Mouse (Mus musculus) spleen, postnatal 36 days (tissue): ENCODE measurements at regions not wholly inside any gene's neighbourhood (a gene's known extent, or its start where the extent isn't known, plus 50 kb on each side); places are given as distances from the start of the nearest gene placed in this dataset.
"Not testable (repeated sequence)": the region's sequence is repeated elsewhere in the genome, so short reads cannot be mapped to it uniquely, and the experiment has no call there.

Source experiments
- DNase-seq, 2 experiments: peaks; one replicate each; pipeline ENCODE4 v3.0.0; 2022; ENCODE audit warnings: low spot score in 2 of 2, mixed read lengths in 1 of 2

DNA sequence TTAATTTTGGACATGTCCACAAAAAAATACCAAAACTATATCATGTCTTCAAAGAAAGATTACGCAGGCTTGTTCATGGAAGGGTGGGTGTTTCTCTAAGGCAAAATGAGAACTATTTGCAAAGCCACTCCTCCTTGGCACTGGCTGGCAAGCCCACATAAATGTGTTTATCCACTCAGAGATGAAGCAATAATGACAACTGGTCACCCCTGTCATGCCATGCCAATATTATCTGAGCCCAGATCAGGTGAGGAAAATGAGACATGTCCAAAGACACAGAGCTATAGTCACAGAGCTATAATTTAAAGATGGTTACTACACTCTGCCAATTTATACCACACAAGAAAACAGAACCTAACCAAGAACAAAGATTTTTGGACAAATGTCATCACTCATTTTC, 227.0 kb upstream of the Zfp703 start:
- no peak for DNase-seq

DNA sequence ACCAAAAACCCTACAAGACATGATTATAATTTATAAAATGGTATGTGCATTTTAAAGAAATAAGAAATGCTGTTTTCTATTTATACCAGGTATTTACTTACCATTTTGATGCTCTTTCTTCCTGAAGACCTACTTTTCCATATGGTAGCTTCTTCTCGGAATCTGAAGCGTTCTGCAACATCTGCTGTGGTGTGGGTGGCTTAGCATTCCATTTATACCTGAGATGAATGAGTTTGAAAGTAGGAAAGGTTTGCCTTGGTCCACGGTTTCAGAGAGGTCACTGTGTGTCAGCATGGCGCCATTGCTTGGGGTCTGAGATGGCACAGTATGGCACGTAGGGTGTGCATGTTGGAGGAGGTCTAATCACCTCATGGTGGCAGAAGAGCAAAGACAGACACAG, 225.5 kb upstream of the Zfp703 start:
- DNase-seq = no peak

DNA sequence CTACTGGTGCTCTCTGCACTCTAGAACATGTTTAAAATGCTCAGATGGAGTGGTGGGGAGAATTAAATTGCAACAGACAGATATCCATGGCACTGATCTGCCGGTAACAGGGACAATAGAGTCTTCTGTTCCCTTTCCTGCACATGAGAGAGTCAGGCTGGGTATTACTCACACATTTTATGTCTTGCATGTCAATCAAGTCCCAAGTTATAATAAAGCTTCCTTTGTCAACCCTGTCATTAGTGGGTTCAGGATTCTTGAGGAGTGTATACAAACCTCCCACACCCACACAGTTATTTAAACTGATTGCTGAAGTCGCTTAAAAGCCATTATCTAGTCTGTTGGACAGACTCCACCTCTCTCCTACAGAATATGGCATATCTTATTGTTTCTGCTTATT, 220.7 kb upstream of the Zfp703 start:
- DNase-seq = no peak

DNA sequence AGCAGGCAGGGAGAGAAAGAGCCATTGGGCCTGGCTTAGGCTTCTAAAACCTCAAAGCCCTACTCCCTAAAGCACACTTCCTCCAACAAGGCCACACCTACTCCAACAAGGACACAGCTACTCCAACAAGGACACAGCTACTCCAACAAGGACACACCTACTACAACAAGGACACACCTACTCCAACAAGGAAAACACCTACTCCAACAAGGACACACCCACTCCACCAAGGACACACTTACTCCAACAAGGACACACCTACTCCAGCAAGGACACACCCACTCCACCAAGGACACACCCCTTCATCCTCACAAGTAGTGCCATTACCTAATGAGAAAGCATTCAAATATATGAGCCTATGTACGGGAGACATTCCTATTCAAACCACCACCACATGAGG, 216.4 kb upstream of the Zfp703 start:
- no peak for DNase-seq

DNA sequence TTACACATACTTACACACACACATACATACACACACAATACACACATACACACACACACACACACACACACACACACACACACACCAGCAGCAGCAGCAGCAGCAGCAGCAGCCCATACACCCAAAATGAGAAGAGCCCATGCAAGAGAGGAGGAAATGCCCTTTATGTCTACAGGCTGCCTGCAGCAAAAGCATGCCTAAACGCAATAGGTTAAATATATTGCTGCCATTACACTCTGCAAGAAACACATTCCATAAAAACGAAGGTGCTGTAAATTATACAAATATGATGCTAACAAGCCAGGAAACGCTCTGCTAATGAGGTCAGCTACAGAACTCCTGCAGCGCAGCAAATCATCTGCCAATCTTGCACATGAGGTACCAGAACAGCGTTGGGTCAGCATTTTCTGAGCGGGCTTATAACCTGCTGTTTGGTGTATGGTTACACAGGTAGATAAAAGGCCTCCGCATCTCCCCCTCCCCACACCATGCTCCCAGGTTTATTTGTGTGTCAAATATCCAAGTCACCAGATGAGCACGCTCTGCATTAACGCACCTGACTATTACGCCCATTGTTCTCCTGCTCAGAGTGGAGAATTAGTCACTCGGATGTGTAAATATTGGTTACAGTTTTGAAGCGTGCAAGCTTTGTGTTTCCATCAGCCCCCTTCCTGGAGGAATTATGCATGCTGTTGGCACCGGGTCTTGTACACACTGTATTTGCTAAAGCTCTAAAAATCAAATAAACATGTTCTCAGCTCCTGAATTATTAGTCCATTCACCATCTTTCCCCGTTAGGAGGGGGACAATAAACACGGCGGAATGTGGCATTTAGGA, 214.0 kb upstream of the Zfp703 start:
- DNase-seq = no peak

DNA sequence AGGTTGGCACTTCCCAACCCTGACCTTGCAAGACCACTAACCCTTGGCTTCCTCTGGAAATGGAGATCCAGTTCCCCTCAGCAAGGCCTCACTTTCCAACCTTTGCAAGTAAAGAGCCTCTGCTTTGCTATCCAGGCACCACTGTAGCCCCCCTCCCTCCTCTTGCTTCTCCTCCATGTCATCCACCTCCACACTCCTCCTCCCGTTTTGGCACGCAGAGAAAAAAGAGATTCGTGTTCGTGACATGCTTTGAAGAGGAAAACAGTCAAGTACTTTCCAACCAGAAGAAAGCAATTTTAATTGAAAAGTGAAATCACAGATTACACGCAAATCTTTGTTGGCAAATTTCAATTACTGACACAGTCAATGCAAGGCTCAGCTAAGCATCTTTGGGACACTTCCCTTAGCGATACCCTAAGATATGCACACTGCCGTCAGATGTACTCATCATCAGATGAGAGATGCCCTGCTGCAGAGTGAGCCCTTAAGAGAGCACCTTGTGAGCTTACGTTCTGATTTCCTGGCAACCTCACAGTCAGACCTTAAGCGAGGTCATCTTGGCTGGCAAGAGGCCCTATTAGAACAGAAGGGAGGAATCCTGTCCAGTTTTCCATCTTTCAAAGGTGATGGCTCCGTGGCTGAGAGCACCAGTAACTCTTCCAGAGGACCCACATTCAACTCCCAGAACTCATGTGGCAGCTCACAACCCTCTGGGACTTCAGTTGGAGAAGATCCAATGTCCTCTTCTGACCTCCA, 208.5 kb upstream of the Zfp703 start:
- no peak for DNase-seq

DNA sequence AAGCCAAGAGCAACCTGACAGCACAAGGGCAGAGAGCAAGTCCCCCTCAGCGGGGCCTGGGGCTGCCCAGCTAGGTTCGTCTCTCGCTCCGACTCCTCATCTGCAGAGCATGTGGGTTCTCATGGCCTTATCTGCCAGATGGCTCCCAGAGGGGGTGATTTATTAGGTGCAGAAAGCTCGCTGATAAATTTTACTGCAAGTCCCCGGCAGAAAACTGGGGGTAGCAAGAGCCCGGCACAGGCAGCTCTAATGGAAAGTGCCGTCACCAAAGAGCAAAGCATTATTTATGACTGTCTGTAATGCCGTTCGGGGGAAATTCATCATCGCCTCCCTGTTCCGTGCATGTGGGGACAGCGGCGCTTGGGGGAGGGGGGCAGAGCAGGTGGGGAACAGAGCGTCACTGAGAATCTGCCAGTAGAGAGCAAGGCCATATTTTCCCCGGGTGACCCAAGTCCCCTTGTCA, 206.7 kb upstream of the Zfp703 start:
- DNase-seq = no peak

DNA sequence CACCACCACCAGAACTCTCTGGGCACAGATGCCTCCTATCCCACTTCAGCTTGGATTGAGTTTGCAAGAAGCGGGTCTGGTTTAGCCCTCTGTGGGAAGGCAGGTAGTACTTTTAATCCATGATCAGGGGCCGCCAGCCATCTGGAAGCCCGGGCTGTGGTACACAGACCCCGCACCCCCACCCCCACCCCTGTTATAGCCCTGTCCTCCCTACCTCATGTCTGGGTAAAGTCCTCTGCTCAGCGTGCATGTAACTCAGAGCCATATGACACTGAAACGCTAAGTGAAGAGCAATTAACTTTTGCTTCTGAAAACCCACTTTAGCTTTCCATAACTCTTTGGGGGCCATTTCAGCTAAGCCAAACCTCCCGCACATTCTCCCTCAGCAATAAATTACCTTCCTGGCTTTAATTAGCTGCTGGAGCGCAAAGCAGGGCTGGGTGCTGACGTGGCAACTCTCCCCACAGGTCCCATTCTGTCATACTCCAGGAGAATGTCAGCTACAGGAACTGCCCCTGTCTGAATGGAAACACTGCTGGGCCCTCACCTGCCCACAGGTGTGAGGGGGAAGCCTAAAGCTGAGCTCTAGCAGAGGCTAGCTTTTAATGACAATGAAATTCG, 198.1 kb upstream of the Zfp703 start:
- no peak for DNase-seq

DNA sequence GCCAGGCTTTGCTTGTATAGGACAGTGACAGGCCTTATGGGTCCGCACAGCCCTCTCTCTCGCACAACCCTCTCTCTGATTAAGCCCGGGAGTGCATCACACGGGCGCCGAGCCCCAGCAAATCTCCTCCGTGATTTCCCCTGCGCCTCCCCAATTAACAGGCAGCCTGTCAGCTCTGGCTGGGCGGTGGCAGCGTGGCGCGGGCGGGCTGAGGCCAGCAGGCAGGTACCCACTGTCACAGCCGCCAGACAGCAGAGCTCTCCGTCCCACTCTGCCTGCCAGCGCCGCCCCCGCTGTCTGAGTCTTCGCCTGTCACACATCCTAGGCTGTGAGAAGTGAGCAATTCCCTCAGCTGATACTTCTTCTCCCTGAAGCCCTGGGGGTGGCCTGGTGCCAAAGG, 196.6 kb upstream of the Zfp703 start:
- no peak for DNase-seq

DNA sequence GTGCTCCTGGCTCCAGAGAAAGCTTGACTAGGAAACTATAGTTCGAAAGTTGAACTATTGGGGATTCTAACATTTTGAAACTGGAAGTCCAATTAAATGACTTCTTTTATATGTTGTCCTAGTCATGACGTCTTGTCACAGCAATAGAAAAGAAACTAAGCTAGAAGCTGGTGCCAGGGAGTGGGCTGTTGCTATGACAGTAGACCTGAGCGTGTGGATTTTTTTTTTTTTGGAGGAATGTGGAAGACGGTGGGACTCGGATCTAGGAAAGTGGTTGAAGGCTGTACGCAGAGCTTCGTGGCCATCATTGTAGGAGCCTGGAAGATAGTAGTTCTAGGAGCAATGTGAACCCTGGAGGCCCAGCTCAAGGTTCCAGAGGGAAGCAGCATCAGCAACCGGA, 194.2 kb upstream of the Zfp703 start:
- not testable (repeated sequence) for DNase-seq

DNA sequence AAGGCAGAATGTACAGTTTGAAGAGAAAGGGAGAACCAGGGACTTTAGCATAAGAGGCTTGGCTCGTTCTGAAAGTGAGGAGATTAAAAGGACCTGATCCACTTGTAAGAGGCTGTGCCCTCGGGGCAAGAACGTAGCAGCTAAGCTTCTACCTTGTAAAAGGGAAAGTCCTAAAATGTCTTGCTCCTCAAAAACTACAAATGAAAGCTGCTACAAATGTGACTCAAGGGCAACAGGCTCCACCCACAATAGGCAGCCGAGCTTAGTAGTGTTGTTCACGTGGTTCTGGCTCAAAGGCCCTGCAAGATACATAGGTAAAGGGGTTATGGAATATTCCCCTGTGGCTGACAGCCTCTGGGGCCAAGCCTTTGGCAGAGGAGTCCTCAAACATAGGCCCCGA, 192.7 kb upstream of the Zfp703 start:
- no peak for DNase-seq

DNA sequence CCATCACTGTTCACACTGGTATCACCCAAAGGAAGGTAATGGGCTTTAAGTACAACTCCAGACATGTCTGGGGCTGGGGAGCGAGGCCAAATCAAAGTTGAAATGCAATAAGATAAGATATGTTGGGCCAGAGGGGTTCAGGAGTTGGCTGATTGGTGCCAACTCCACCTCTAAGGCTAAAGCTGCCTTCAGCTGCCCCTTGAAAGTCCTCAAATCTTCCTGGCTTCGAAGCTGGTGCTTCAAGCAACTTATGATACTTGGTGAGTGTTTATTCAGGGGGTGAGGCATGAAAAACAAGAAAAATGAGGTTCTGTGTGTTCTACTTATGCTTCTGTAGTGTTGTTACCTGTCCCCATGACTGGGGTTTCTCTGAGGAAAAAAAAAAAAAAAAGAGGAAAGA, 185.3 kb upstream of the Zfp703 start:
- no peak for DNase-seq

DNA sequence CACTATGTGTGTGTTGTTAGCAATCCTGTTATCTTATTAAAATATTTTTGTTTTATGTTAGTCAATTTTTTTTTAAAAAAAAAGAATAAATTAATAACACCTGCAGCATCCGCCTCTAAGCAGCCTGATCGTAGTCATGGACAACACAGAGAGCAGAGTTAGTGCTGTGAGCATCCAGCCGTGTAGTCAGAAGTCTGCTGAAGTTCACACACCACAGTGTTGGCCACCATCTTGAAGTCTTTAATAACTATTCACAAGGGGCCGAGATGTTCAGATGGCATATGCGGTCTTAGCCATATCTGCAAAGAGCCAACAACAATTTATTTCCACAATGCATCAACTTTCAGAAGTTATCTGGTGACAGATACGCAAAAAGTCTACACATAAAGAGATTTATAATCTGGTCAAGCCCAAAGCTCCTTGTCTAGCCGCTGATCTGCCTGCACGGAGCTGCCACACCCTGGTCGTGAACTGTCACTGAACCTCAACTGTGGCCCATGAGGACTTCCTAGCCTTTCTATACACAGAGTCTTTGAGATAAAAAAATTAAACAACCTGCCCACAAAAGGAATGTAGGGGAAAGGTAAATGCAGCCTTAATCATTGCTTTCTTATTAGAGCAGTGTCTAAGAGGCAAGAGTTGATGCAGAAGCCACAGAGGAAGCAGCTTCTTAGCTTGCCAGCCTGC, 183.4 kb upstream of the Zfp703 start:
- no peak for DNase-seq

DNA sequence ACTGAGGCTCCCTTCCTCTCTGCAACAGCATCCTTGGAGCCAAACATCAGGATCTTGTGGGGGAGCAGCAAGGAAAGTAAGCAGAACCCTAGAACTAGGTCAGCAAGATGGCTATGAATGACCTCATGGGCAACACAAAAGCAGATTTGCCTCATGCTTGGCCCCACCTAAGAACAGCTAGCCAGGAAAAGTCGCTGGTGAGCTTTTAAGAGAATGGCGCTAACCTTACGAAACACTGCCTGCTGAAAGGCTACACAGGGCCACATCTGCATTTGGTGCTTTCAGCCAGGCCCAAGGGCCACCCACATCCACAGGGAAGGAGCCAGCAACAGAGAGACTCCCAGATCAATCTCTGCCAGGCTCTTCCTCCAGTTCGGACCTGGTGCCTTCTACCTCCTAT, 182.7 kb upstream of the Zfp703 start:
- no peak for DNase-seq

DNA sequence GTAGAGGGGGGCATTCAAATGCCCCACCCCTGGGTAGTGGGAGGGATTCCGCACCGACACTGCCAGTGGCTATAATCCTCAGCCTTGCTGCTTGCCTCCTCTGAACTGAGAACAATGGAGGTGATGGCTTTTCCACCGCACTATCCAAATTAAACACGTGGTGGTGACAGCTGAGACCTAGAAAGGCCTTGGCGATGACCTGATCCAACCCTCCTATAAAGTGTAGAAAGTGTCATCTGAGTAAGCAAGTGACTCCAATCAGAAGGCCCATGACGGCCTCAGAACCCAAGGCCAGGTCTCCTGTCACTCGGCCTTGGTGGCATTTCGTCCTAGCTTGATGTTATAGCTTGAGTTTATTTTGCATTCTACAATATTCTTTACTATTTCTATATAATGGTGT, 181.5 kb upstream of the Zfp703 start:
- no peak for DNase-seq

DNA sequence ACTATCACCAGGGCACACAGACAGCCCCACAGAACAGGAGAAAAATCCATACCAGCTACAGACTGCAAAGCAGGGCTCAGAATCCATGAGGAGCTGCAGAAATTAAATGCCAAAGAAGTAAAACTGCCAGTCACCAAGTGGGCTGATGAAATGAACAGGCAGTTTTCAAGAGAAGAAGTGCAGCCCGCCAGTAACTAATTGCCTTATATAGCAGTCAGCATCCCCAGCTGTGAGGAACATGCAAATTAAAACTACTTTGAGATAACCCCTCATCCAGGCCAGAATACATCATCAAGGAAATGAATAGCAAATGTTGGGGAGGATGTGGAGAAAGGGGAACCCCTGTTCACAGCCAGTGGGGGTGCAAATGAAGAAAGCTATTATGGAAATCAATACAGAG, 177.3 kb upstream of the Zfp703 start:
- DNase-seq = no peak

DNA sequence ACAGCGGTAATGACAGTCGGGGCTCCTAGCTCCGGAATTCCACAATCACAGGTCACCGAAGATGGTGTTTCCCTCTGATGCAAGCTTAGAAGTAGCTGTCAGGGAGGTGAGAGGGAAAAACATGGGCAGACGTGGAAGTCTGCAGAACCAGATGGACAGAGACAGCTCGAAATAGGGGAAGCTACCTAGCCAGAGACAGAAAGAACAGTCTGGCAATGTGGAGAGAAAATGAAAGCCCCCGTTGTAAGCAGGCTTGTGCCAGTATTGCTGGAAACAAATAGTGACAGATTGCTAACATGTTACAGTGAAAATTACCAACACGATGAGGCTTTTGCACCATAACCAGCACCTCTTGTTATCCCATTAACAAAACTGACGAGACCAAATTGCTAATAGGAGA, 173.0 kb upstream of the Zfp703 start:
- DNase-seq = no peak

DNA sequence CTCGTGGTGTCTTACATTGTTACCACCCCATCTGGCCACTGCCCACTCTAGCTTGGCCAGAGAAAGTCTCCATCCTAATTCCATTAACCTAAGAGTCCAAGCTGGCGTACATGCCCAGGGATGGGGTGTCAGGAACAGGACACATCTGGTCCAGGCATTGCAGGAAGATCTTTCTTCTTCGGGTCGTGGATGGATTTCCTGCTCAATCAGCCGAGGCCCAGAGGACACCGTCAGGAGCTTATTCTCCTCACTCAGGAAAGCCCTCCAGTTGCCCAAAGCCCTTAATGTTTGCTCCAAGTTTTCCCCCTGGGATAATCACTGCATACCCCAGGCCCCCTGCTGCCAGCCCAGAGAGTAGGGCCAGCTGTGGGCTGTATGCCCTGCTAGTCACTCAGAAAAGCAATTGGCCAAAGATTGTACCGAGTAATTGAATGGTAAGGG, 172.2 kb upstream of the Zfp703 start:
- no peak for DNase-seq

DNA sequence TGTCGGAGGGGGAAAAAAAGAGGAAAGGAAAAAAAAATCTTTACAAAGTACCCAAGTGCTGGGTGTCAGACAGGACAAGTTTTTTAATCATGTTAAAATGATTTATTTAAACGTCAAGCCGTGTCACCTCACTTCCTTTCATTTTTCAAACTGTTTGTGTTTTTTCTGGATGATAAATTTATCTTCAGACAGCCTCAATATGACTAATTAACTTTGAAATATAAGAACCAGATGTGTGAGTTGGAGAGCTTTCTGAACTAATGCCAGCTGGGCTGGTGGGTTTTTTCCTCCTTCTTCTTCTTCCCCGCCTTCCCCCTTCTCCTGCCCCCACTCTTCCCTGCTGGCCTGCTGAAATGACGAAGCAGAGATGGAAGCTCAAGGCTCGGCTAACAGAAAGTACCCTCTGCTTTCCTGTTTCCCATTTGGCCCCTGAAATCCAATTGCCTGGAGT, 171.7 kb upstream of the Zfp703 start:
- no peak for DNase-seq

DNA sequence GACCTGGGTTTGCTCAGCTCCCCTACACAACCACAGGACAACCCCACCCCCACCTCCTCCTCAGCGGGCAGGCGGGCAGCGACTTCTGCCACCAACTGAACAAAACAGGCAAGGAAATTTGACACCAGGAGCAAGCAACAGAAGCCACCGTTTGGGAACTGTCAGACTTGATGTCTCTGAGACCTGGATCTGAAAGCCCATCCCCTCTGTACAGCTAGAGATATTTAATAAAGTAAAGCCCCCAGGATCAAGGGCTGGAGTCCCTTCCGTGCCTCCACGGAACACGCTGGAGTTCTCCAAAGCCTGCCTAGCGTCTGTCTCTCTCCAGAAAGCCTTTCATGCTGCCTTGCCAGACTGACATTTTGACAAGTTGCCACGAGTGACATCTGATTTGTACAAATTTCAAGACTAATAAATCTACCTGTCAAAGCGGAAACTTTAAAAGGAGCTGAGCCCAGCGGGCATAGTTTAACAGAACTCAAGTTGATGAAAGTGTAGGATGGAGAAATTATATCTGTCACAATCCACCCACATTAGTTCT, 168.9 kb upstream of the Zfp703 start:
- DNase-seq = no peak

DNA sequence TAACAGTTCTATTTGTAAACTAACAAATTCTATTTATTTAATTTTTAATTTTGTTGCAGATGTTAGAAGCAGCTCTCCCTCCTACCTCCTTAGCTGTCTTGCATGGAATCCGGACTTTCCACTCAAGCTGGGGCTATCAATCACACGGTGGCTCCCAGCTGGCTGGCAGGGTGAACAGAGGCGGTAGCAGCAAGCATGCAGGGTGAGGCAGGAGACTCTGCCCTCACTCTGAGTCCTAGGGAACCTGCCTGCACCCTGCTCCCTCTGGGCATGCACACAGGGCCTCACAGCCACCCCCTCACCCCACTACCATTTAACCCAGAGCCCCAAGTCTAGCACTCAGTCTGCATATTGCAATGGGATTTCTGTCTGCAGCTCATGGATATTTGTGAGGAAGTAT, 168.4 kb upstream of the Zfp703 start:
- no peak for DNase-seq

DNA sequence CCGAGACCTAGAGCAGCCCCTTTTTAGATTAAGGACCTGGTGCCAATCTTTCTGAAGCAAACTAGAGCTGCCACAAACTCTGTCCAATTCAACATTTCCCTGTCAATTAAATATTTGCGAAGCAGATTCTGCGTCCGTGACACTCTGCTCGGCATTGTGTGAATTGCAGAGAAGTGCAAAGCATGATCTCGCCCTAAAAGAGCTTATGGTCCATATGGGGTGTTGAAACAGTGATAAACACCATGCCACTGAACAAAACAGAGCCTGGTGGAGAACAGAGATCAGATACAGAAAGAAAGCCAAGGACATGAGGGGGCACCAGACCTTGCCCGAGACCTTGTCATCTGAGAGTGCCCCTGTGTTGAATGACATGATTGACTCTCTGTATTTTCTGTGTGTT, 167.2 kb upstream of the Zfp703 start:
- DNase-seq = no peak
